Mouse (Mus musculus) embryonic facial prominence, embryonic 11.5 days (tissue): ENCODE results near the gene Stard7. TPM values are rescaled to one million over a fixed set of nuclear protein-coding genes. Genes with fewer than 3 reads are reported as not detected.
"Not testable (repeated sequence)": the region's sequence is repeated elsewhere in the genome, so short reads cannot be mapped to it uniquely, and the experiment has no call there.

Experiments
- ATAC-seq: fragments of 200-750 bp; cut with Nextera tagmentation; replicated peaks from 2 replicates; pipeline ENCODE4 v1.8.0; 2017; ENCODE audit warnings: low read depth; ENCODE audit not compliant: insufficient number of reproducible peaks, low FRiP score, low TSS enrichment
- DNase-seq: peaks from one replicate; pipeline ENCODE4 v3.0.0-alpha.2; 2015; ENCODE audit warnings: low spot score
- H3K27ac ChIP-seq: fragments of 300-500 bp; sonication (generic); replicated peaks from 2 replicates; pipeline ENCODE4 v1.5.1; 2014; ENCODE audit warnings: mild to moderate bottlenecking, low read depth, low read length, control low read depth
- H3K27me3 ChIP-seq: fragments of 300-500 bp; sonication (generic); 2 replicates; pipeline ENCODE4 v1.6.1; 2014; ENCODE audit warnings: mild to moderate bottlenecking, low read length, moderate library complexity, mixed read lengths; ENCODE audit not compliant: control insufficient read depth, insufficient read depth
- H3K36me3 ChIP-seq: fragments of 300-500 bp; sonication (generic); replicated peaks from 2 replicates; pipeline ENCODE4 v1.6.1; 2014; ENCODE audit warnings: low read depth, mild to moderate bottlenecking, low read length, moderate library complexity, mixed read lengths; ENCODE audit not compliant: control insufficient read depth, insufficient read depth
- H3K4me1 ChIP-seq: fragments of 300-500 bp; sonication (generic); 2 replicates; pipeline ENCODE4 v1.6.1; 2014; ENCODE audit warnings: low read length, mixed read lengths; ENCODE audit not compliant: control insufficient read depth, insufficient read depth
- H3K4me2 ChIP-seq: fragments of 300-500 bp; sonication (generic); 2 replicates; pipeline ENCODE4 v1.6.1; 2014; ENCODE audit warnings: low read depth, mild to moderate bottlenecking, control low read depth, low read length, moderate library complexity
- H3K4me3 ChIP-seq: fragments of 300-500 bp; sonication (generic); 2 replicates; pipeline ENCODE4 v1.5.1; 2014; ENCODE audit warnings: low read depth, low read length, control low read depth
- H3K9ac ChIP-seq: fragments of 300-500 bp; sonication (generic); replicated peaks from 2 replicates; pipeline ENCODE4 v1.6.1; 2014; ENCODE audit warnings: mild to moderate bottlenecking, control low read depth, low read length
- H3K9me3 ChIP-seq: fragments of 300-500 bp; sonication (generic); replicated peaks from 2 replicates; pipeline ENCODE4 v1.6.1; 2016; ENCODE audit warnings: mild to moderate bottlenecking, low read length, inconsistent platforms, mixed read lengths; ENCODE audit not compliant: control insufficient read depth
- WGBS: fragments of 180-500 bp; shearing (Covaris S2); extraction: QIAGEN DNeasy Blood & Tissue Kit; methylation state at CpG from one replicate; pipeline ENCODE4 v1.1.7; 2014; 5-methylcytosine and 5-hydroxymethylcytosine counted together
- polyA plus RNA-seq: library from polyadenylated mRNA; unstranded; fragments of >200 nt; fragmentation: Nextera tagmentation; extraction: Ambion mirVana; gene quantifications from 2 replicates; pipeline ENCODE4 v1.2.1, GENCODE M21; 2014

The Stard7 gene
- polyA plus RNA-seq, 1 experiment from 2014 or later = 82.8 TPM

GRCm38 (mm10) chr2:127297001-127297805 is 27.2 kb downstream of the Stard7 start:
- no peak for ATAC-seq
- no peaks in the 10 kb centered on the region for H3K4me1 ChIP-seq
- H3K4me3 ChIP-seq = no peak overlapping the region
- H3K4me2 ChIP-seq = no peak overlapping the region
- H3K9me3 ChIP-seq = no peaks in the 10 kb centered on the region
- H3K9ac ChIP-seq = no peak overlapping the region
- 94% methylated on average over 7 of the region's 7 CpGs for WGBS
- no peak overlapping the region for H3K27ac ChIP-seq
- DNase-seq = no peak
- peaks cover 4% of the 10 kb centered on the region for H3K36me3 ChIP-seq
- no peaks in the 10 kb centered on the region for H3K27me3 ChIP-seq

DNA sequence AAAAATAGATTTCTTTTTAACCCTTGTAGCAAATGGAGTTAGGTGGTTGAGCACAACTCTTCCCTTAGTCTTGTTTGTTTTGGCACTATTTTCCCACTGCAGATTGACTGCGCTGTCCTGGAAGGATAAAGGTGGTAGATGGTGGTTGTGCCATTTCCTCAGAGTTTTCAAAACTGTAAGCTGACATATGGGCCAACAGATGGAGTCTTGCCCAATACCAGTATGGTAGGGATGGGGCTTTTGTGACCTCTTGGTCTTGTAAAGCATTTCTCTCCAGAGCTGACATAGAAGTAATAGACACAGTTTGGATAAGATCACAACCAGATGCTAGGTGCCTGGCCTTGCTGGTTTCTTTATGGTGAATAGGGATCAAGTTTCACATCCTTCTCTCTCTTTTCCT is 28.0 kb downstream of the Stard7 start:
- peaks cover 3% of the 10 kb centered on the region for H3K36me3 ChIP-seq
- H3K4me2 ChIP-seq = no peak overlapping the region
- 91% methylated on average over 1 of the region's 1 CpGs for WGBS
- H3K27me3 ChIP-seq = no peaks in the 10 kb centered on the region
- ATAC-seq (no peak), DNase-seq (peak; percentile 30)
- no peaks in the 10 kb centered on the region for H3K9me3 ChIP-seq
- H3K4me3 ChIP-seq = no peak overlapping the region
- no peak overlapping the region for H3K27ac ChIP-seq
- H3K4me1 ChIP-seq = no peaks in the 10 kb centered on the region
- no peak overlapping the region for H3K9ac ChIP-seq

GRCm38 (mm10) chr2:127300701-127301100 is 30.7 kb downstream of the Stard7 start:
- DNase-seq = no peak
- Histone ChIP-seq H3K36me3 (peaks cover 3% of the 10 kb centered on the region; the same call in 1 of the 2 replicates), H3K9me3 (no peaks in the 10 kb centered on the region), H3K27me3 (no peaks in the 10 kb centered on the region), H3K4me3 (no peak overlapping the region), H3K4me2 (no peak overlapping the region), H3K27ac (no peak overlapping the region), H3K9ac (no peak overlapping the region), H3K4me1 (no peaks in the 10 kb centered on the region)
- WGBS = 79% methylated on average over 3 of the region's 3 CpGs
- ATAC-seq = no peak

DNA sequence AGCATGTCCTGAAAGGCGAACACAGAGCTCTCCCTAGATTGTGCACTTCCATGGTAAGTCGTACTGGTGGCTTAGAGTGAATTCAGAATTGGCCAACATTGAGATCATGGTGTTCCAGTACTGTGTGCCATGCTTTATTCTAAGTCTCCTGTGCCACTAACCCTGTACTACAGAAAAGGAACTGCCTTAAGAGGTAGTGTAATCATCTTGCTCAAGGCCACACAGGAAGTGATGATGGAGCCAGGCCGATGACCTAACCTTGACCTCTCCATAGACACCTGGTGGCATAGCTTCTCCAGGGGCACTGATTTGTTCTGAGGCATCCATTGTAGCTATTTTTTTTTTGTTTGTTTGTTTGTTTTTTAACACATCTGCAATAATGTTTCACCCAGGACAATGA is 31.9 kb downstream of the Stard7 start:
- no peak for ATAC-seq
- 96% methylated on average over 3 of the region's 3 CpGs for WGBS
- DNase-seq = no peak
- no peaks in the 10 kb centered on the region for H3K9me3 ChIP-seq
- no peak overlapping the region for H3K27ac ChIP-seq
- H3K4me3 ChIP-seq = no peak overlapping the region
- no peak overlapping the region for H3K9ac ChIP-seq
- peaks cover 3% of the 10 kb centered on the region; the same call in 1 of the 2 replicates for H3K36me3 ChIP-seq
- no peaks in the 10 kb centered on the region for H3K27me3 ChIP-seq
- no peak overlapping the region for H3K4me2 ChIP-seq
- no peaks in the 10 kb centered on the region for H3K4me1 ChIP-seq

DNA sequence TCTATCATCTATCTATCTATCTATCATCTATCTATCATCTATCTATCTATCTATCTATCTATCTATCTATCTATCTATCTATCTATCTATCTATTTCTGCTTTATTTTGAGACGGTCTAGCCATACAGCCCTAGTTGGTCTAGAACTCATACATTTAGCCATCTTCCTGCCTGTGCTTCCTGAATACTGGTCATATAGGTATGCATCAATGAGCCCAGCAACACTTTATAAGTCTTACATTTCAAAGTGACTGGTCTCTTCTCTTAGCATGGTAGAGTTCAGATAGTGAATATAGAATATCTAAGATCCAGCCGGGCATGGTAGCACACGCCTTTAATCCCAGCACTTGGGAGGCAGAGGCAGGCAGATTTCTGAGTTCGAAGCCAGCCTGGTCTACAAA is 34.2 kb downstream of the Stard7 start:
- 90% methylated on average over 4 of the region's 4 CpGs for WGBS
- not testable (repeated sequence) for ATAC-seq, H3K4me2 ChIP-seq, H3K9ac ChIP-seq, DNase-seq, H3K4me1 ChIP-seq, H3K27me3 ChIP-seq, H3K9me3 ChIP-seq, H3K27ac ChIP-seq, H3K4me3 ChIP-seq, H3K36me3 ChIP-seq

- ATAC-seq (no peak), DNase-seq (no peak)
- Histone ChIP-seq H3K4me3 (no peak overlapping the region), H3K9me3 (no peaks in the 10 kb centered on the region), H3K4me1 (no peaks in the 10 kb centered on the region), H3K36me3 (no peaks in the 10 kb centered on the region; the same call in 1 of the 2 replicates), H3K27me3 (no peaks in the 10 kb centered on the region), H3K27ac (no peak overlapping the region), H3K4me2 (no peak overlapping the region), H3K9ac (no peak overlapping the region)
- WGBS = 81% methylated on average over 3 of the region's 3 CpGs
Observed at GRCm38 (mm10) chr2:127304609-127305210, 34.7 kb downstream of the Stard7 start.

GRCm38 (mm10) chr2:127306123-127306522 is 36.1 kb downstream of the Stard7 start:
- Histone ChIP-seq H3K27ac (no peak overlapping the region), H3K4me3 (no peak overlapping the region), H3K9me3 (no peaks in the 10 kb centered on the region), H3K4me1 (no peaks in the 10 kb centered on the region), H3K4me2 (no peak overlapping the region), H3K36me3 (no peaks in the 10 kb centered on the region), H3K9ac (no peak overlapping the region), H3K27me3 (no peaks in the 10 kb centered on the region)
- DNase-seq = no peak
- ATAC-seq = no peak

DNA sequence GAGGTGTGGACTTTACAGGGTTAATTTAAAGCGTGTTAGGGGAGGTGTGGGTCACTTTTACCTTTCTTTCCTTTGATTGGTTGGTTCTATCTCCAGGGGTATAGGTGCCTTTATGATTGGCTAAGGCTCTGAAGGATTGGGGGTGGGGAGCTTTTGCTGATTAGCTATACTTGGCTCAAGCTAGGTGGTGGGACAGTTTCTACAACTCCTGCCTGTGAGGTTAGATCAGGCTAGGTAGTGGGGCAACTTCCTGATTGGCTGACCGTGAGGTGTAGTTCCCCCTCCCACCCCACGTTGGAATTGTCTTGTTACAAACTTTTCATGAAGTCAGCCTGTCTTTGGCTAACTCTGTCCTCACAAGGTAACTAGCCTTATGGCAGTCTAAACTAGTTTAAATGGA is 37.2 kb downstream of the Stard7 start:
- H3K36me3 ChIP-seq = no peaks in the 10 kb centered on the region
- H3K27me3 ChIP-seq = no peaks in the 10 kb centered on the region
- no peak overlapping the region for H3K4me2 ChIP-seq
- 42% methylated on average over 3 of the region's 3 CpGs for WGBS
- no peaks in the 10 kb centered on the region for H3K9me3 ChIP-seq
- no peaks in the 10 kb centered on the region for H3K4me1 ChIP-seq
- H3K4me3 ChIP-seq = no peak overlapping the region
- no peak overlapping the region for H3K9ac ChIP-seq
- ATAC-seq (no peak), DNase-seq (no peak)
- no peak overlapping the region for H3K27ac ChIP-seq
